Mouse (Mus musculus): ENCODE measurements around the gene Trio. TPM values are rescaled to one million over a fixed set of nuclear protein-coding genes. Genes with fewer than 3 reads are reported as not detected.

The Trio gene
- polyA plus RNA-seq, 1 experiment from 2014 or later, result 28.8 TPM

DNA sequence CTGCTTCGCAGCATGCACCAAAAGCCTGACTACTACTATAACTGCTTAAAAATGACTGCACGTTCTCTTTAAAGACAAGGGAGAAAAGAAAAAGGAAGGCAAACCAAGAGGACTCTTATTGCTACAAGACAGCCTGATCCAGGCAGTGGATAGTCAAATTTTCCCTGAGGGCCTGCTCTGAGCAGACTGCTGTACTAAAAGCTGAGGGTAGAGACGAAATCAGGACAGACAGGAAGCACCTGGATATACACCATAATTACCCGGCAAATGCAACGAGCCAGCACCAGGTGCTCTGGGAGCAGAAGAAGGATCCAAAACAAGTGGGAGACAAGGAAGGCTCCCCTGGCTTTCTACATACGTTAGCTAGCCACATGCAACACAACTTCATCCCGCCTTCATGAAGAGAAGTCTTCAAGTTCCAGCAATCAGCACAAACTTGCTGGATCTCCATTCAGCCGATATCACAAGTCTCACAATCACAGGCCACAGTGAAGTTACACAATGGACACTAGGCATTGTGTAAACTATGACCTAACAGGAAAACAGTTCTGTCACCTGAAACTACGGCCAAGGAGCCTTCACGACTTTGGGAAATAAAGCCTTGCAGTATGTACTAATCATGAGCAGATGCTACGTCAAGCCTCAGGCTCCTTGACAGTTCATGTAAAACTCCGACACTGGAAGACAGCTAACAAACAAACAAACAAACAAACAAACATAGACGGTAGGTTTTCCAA is 43.7 kb downstream of the Trio start:
- Histone ChIP-seq H3K36me3 (replicated peaks) (no peaks in the 10 kb centered on the region), H3K27me3 (replicated peaks; ENCODE audit: low read depth, poor library complexity, severe bottlenecking) (no peaks in the 10 kb centered on the region), H3K4me1 (peaks cover 42% of the 10 kb centered on the region), H3K27ac (replicated peaks) (0 out of 2 replicates have a peak overlapping the region, but pooled peaks have one; percentile 19), H3K4me3 (no peak overlapping the region), H3K9me3 (no peaks in the 10 kb centered on the region)
- WGBS, result 51% methylated on average over 13 of the region's 13 CpGs
- peak; percentile 47 for DNase-seq (ENCODE audit: low spot score)

DNA sequence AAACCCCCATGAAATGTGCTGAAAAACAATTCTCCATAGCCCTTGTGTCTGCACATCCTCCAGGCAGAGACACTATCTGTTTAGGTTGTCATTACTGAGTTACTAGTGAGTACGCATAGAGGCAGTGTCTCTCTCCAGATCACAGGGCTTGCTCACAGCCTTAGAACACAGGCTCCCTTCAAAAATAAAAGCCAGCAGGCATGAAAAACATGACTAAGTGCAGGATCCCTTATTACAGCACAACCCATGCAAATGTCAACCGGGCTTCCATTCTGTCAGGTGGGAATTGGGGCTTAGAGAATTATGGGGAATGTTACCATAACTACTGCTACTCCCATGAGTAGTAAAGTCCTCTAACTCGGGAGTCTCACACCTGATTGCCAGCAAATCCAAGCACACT is 44.4 kb downstream of the Trio start:
- Histone ChIP-seq H3K27me3 (replicated peaks; ENCODE audit: low read depth, poor library complexity, severe bottlenecking) (no peaks in the 10 kb centered on the region), H3K27ac (replicated peaks) (no peak overlapping the region), H3K4me3 (no peak overlapping the region), H3K9me3 (no peaks in the 10 kb centered on the region), H3K36me3 (replicated peaks) (no peaks in the 10 kb centered on the region), H3K4me1 (peaks cover 40% of the 10 kb centered on the region)
- 55% methylated on average over 3 of the region's 3 CpGs for WGBS
- DNase-seq (ENCODE audit: low spot score), result no peak

DNA sequence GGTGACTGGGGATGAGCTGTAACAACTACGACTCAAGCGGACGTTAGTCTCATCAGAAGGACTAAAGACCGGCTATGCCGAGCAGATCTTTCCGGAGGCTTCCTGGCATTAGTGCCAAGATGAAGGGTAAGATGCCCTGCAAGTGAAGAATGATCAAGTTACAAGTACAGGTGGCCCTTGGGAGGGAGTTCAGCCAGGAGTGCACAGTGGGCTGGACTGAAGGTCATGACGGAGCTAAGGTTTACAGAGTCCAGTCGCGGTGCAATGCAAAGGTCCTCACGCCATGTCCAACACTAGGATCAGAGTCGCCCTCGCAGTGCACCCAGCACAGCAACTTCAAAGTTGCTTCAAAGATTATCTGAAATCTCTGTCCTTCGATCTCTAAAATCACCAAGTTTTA is 45.2 kb downstream of the Trio start:
- Histone ChIP-seq H3K27me3 (replicated peaks; ENCODE audit: low read depth, poor library complexity, severe bottlenecking) (no peaks in the 10 kb centered on the region), H3K4me3 (no peak overlapping the region), H3K36me3 (replicated peaks) (0 out of 2 replicates have a peak, but pooled peaks cover 2% of the 10 kb centered on the region), H3K9me3 (0 out of 2 replicates have a peak, but pooled peaks cover 2% of the 10 kb centered on the region), H3K27ac (replicated peaks) (no peak overlapping the region), H3K4me1 (peaks cover 40% of the 10 kb centered on the region)
- no peak for DNase-seq (ENCODE audit: low spot score)
- WGBS, result 85% methylated on average over 13 of the region's 13 CpGs

DNA sequence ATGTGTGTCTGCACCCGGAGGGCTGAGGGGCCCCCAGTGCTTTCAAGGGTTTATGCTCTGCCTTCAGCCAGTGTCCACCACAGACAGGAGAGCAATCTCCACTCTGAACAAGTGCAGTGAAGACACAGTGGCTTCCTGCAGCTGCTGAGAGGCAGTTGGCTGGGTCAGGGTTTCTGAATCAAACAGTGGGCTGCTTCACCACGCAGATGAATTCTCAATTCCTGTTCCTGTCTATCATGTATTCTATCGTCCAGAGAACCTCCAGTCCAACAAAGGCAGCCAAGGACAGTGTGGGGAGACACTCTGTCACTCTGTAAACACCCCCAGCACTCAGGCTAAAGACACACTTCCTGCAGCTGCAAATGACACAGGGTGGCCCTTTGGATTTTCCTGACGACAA is 48.7 kb downstream of the Trio start:
- 82% methylated on average over 4 of the region's 4 CpGs for WGBS

DNA sequence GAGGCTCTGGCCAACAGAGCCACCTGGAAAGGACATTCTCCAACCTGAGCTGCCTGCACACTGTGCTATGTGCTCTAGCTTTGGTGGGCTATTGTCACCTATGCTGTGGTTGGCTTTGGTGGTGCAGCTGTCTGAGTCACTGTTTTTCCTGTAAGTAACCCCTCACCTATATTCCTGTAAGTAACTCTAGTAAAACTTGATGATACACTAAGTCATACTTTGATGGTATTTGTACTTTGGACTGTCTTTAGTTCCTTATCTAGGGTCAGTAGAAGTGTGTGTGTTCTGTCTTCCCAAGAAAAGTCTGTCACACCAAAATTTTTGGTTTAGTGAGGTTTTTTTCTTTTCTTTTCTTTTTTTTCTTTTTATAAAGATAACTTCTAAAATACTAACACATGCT is 49.3 kb downstream of the Trio start:
- H3K27ac ChIP-seq (replicated peaks), result no peak overlapping the region
- peaks cover 21% of the 10 kb centered on the region for H3K4me1 ChIP-seq
- no peak for DNase-seq (ENCODE audit: low spot score)
- H3K9me3 ChIP-seq, result 0 out of 2 replicates have a peak, but pooled peaks cover 2% of the 10 kb centered on the region
- H3K36me3 ChIP-seq (replicated peaks), result 0 out of 2 replicates have a peak, but pooled peaks cover 5% of the 10 kb centered on the region
- H3K27me3 ChIP-seq (replicated peaks; ENCODE audit: low read depth, poor library complexity, severe bottlenecking), result no peaks in the 10 kb centered on the region
- H3K4me3 ChIP-seq, result no peak overlapping the region

More for the DNA sequence above, 48.7 kb downstream of the Trio start:
- 0 out of 2 replicates have a peak, but pooled peaks cover 2% of the 10 kb centered on the region for H3K9me3 ChIP-seq
- H3K27ac ChIP-seq (replicated peaks), result no peak overlapping the region
- no peak for DNase-seq (ENCODE audit: low spot score)
- peaks cover 27% of the 10 kb centered on the region for H3K4me1 ChIP-seq
- H3K4me3 ChIP-seq, result no peak overlapping the region
- 0 out of 2 replicates have a peak, but pooled peaks cover 5% of the 10 kb centered on the region for H3K36me3 ChIP-seq (replicated peaks)
- H3K27me3 ChIP-seq (replicated peaks; ENCODE audit: low read depth, poor library complexity, severe bottlenecking), result no peaks in the 10 kb centered on the region

DNA sequence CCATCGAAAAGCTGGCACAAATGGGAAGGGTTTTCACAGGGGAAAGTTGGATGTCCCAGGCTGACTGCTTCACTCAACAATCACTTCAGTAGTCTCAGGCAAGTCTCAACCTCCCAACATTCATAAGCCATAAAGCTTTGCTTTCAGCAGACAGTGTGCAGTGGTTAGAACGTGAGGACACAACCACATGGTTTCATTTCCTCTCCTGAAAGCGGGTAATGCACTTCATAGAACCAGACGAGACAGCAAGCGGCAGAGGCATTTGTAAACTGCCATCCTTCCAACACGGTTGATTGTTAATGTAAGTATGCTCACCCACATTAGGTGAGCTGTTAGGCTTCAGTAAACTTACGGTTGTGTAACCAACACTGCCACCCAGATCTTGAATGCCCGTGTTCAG is 51.0 kb downstream of the Trio start:
- WGBS, result 88% methylated on average over 8 of the region's 8 CpGs
- H3K36me3 ChIP-seq (replicated peaks), result 0 out of 2 replicates have a peak, but pooled peaks cover 5% of the 10 kb centered on the region
- no peaks in the 10 kb centered on the region for H3K27me3 ChIP-seq (replicated peaks; ENCODE audit: low read depth, poor library complexity, severe bottlenecking)
- DNase-seq (ENCODE audit: low spot score), result no peak
- no peak overlapping the region for H3K27ac ChIP-seq (replicated peaks)
- no peak overlapping the region for H3K4me3 ChIP-seq
- peaks cover 6% of the 10 kb centered on the region for H3K4me1 ChIP-seq
- 0 out of 2 replicates have a peak, but pooled peaks cover 2% of the 10 kb centered on the region for H3K9me3 ChIP-seq

DNA sequence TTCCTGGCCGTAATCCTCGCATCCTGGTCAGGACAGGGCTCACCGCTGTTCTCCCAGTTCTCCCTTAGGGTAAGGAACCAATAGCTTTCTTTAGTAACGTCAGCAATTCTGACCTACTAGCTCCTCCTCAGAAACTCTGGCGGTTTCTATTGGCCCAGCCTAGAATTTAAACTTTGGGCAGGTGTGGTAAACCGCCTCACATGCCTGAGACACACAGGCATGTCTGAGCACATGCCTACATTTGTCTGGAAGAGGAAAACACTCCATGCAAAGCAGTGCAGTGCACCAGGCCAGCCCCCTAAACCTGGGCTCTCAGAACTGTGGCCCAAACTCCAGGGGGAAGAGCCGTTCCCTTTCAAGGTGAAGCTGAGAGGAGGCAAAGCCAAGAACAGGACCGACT is 57.5 kb downstream of the Trio start:
- no peak overlapping the region for H3K4me3 ChIP-seq
- H3K27me3 ChIP-seq (replicated peaks; ENCODE audit: low read depth, poor library complexity, severe bottlenecking), result no peaks in the 10 kb centered on the region
- H3K4me1 ChIP-seq, result peaks cover 33% of the 10 kb centered on the region
- DNase-seq (ENCODE audit: low spot score), result no peak
- H3K9me3 ChIP-seq, result no peaks in the 10 kb centered on the region
- H3K27ac ChIP-seq (replicated peaks), result no peak overlapping the region
- no peaks in the 10 kb centered on the region for H3K36me3 ChIP-seq (replicated peaks)
- WGBS, result 72% methylated on average over 8 of the region's 8 CpGs

DNA sequence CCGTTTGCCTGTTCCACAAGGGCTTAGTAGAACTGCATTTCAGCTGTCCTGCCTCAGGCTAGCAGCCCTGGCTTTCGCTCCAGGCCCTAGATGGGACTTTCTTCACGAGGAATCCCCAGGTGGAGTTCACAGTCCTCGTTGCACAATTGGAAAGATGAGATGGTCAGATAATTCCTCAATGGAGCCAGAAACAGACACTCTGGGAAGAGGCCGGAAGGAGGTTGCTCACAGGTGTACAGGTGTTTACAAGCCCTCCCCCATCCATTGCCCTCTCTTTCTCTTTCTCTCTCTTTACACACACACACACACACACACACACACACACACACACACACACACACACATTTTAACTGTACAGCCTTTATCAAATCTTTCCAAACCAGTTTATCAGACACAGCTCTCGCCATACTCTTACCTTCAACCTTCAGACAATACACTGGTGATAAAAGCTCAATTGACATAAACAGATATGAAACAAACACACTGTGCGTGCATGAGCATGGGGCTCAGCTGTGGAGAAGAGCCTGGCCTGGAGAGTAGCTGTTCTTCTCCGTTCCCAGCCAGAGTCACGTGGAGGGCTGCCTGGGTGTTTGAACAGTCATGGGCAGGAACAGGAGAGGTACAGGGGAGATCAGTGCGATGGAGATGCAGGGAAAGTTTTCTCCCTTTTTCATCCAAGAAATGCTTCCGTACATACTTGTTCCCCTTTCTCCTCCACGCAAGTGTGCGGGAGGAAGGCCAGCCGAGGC is 58.3 kb downstream of the Trio start:
- DNase-seq (ENCODE audit: low spot score), result no peak
- Histone ChIP-seq H3K27me3 (replicated peaks; ENCODE audit: low read depth, poor library complexity, severe bottlenecking) (no peaks in the 10 kb centered on the region), H3K4me3 (no peak overlapping the region), H3K4me1 (peaks cover 41% of the 10 kb centered on the region), H3K27ac (replicated peaks) (no peak overlapping the region), H3K9me3 (no peaks in the 10 kb centered on the region), H3K36me3 (replicated peaks) (no peaks in the 10 kb centered on the region)
- 81% methylated on average over 14 of the region's 14 CpGs for WGBS

DNA sequence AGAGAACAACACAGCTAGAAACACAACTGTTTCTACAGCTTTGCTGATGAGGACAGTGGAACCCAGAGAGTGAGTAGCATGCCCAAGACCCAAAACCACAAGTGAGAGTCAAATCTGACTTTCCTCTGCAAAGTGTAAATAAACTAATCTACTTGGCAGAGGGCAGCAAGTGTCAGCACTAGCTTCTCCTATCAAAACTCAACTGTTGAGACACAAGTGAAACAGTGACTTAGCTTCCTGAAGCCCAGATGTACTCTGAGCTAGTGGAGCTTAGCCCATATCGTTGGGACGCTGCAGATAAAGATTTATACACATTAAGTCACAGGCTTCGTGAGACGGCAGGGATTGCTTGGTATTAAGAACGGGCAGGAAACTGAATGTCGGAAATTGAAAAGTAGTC is 60.8 kb downstream of the Trio start:
- H3K36me3 ChIP-seq (replicated peaks), result no peaks in the 10 kb centered on the region
- no peaks in the 10 kb centered on the region for H3K9me3 ChIP-seq
- DNase-seq (ENCODE audit: low spot score), result no peak
- H3K4me3 ChIP-seq, result no peak overlapping the region
- H3K27me3 ChIP-seq (replicated peaks; ENCODE audit: low read depth, poor library complexity, severe bottlenecking), result no peaks in the 10 kb centered on the region
- no peak overlapping the region for H3K27ac ChIP-seq (replicated peaks)
- peaks cover 65% of the 10 kb centered on the region for H3K4me1 ChIP-seq
- WGBS, result 89% methylated on average over 6 of the region's 6 CpGs

DNA sequence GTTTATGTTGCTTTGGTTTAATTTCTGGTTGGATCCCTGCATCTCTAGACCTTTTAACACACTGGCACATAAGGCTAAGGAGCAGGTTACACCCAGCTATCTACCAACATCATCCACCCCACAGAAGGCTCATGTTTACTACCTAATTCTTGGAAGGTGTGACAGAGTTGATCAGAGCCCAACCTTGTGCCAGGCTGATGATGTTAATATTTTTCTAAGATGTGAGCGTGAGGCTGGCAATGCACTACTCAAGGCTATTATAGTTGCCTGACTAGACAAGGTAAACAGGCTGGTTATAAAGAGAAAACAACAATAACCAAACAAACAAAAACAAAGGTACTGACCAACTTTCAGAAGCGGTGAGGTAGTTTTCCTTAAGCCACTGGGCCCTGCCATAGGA is 62.1 kb downstream of the Trio start:
- no peaks in the 10 kb centered on the region for H3K9me3 ChIP-seq
- H3K36me3 ChIP-seq (replicated peaks), result no peaks in the 10 kb centered on the region
- 92% methylated on average over 2 of the region's 2 CpGs for WGBS
- H3K4me3 ChIP-seq, result no peak overlapping the region
- H3K27ac ChIP-seq (replicated peaks), result no peak overlapping the region
- no peaks in the 10 kb centered on the region for H3K27me3 ChIP-seq (replicated peaks; ENCODE audit: low read depth, poor library complexity, severe bottlenecking)
- H3K4me1 ChIP-seq, result peaks cover 74% of the 10 kb centered on the region
- no peak for DNase-seq (ENCODE audit: low spot score)

DNA sequence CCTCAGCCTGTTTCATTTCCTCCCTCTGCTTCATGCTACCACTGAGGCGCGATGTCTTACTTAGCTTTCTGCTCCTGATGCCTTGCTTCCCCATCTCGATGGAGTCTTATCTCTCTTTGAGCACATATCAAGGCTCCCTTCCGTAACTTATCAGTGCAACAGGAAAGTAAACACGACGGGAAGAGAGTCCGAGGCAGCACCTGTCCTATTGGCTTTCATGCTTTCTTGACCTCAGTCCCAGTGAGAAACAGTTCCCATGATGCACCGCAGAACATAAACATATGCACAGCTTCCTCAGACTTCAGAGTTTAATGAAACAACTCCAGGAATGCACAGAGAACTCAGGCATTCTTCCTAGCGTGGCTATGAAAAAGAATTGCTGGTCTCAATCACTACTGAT is 65.0 kb downstream of the Trio start:
- Histone ChIP-seq H3K9me3 (no peaks in the 10 kb centered on the region), H3K27ac (replicated peaks) (no peak overlapping the region), H3K4me1 (peaks cover 67% of the 10 kb centered on the region), H3K36me3 (replicated peaks) (no peaks in the 10 kb centered on the region), H3K4me3 (no peak overlapping the region), H3K27me3 (replicated peaks; ENCODE audit: low read depth, poor library complexity, severe bottlenecking) (no peaks in the 10 kb centered on the region)
- WGBS, result 76% methylated on average over 9 of the region's 9 CpGs
- DNase-seq (ENCODE audit: low spot score), result no peak

DNA sequence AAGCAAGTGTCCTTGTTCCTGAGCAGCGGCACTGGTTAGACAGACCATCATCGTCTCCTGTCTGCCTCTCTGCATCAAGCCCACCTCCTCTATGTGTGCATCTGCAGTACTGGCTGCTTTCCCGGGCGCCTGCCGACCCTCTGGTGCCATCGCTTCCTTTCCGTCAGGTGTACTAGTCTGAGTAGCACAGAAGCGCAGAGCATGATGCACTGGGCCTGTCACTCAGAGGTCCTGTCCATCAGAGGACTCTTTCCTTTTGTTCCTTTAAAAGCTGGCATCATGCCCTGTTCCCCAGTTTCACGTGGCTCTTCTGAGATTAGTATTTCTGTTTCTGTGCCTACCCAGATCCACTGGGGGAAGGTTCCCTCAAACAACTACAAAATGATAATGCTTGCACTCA is 67.8 kb downstream of the Trio start:
- Histone ChIP-seq H3K4me1 (peaks cover 71% of the 10 kb centered on the region), H3K9me3 (no peaks in the 10 kb centered on the region), H3K4me3 (no peak overlapping the region), H3K27me3 (replicated peaks; ENCODE audit: low read depth, poor library complexity, severe bottlenecking) (no peaks in the 10 kb centered on the region), H3K36me3 (replicated peaks) (no peaks in the 10 kb centered on the region), H3K27ac (replicated peaks) (no peak overlapping the region)
- DNase-seq (ENCODE audit: low spot score), result no peak
- 89% methylated on average over 9 of the region's 9 CpGs for WGBS

DNA sequence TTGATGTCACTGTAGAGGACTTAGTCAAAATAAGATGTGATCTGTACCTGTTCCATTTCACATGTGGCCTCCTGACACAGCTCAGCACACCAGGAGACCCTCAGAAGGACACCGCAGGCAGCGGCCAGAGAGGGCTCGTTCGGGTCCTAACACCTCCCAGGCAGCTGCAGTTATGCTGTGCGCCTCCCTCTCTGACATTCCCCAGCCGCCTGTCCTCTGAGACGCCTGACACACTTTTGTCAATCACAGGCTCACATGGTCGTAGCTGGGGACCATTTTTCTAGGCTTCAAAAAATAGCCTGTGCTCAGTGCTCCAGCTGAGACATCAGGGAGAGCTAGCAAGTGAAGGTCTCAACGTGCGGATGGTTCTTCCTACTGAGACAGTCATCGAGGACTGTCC is 70.0 kb downstream of the Trio start:
- DNase-seq (ENCODE audit: low spot score), result no peak
- Histone ChIP-seq H3K27me3 (replicated peaks; ENCODE audit: low read depth, poor library complexity, severe bottlenecking) (no peaks in the 10 kb centered on the region), H3K9me3 (no peaks in the 10 kb centered on the region), H3K4me3 (no peak overlapping the region), H3K36me3 (replicated peaks) (no peaks in the 10 kb centered on the region), H3K27ac (replicated peaks) (no peak overlapping the region), H3K4me1 (peaks cover 51% of the 10 kb centered on the region)
- WGBS, result 48% methylated on average over 11 of the region's 11 CpGs
